Mouse (Mus musculus) kidney, adult 2 months (tissue): Measurements from ENCODE around the gene Rfxank.

Experiments
- CTCF ChIP-seq: fragments of 200-500 bp; conservative IDR thresholded peaks from 2 replicates; pipeline ENCODE4 v1.5.1; 2011; ENCODE audit warnings: low read depth, mild to moderate bottlenecking, control low read depth, low read length, moderate library complexity, mixed read lengths; ENCODE audit not compliant: insufficient read depth, insufficient read length
- POLR2A ChIP-seq: fragments of 200-500 bp; IDR thresholded peaks from one replicate; pipeline ENCODE4 v1.6.1; 2011; ENCODE audit warnings: low read depth, low read length, control low read depth

- no peak for TF ChIP-seq CTCF
- TF ChIP-seq POLR2A, result no peak
Observed at GRCm38 (mm10) chr8:70174079-70174478, 35.1 kb upstream of the Rfxank start.
